Mouse (Mus musculus) testis, adult 2 months (tissue): ENCODE measurements around the gene Pcbp4.

Experiments
- CTCF ChIP-seq: fragments of 200-500 bp; IDR thresholded peaks from 2 replicates; pipeline ENCODE4 v1.5.1; 2012; ENCODE audit warnings: low read depth, mild to moderate bottlenecking, inconsistent platforms, low read length, moderate library complexity; ENCODE audit not compliant: control insufficient read depth, insufficient read depth, insufficient replicate concordance
- POLR2A ChIP-seq: fragments of 200-500 bp; IDR thresholded peaks from 2 replicates; pipeline ENCODE4 v1.6.1; 2012; ENCODE audit warnings: low read depth, mild to moderate bottlenecking, inconsistent platforms, low read length, moderate library complexity; ENCODE audit not compliant: control insufficient read depth

DNA sequence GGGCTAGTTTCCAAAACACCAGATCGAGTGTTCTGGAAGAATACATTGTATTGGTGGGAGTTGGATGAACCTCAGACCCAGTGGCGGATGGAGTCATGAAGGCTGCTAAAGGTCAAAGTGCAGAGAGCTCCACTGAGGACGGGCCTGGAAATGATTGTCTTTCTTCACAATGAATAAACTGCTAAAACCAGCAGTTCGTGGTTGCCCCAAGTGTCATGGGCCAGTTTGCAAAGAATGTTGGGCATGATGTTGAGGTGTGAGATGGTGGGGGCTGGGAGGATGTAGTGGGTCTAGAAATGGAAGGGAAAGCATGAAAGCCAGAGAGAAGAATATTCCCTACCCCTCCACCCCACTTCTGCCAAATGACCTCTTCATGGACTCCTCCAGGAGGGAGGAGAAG is 8.3 kb upstream of the Pcbp4 start:
- TF ChIP-seq CTCF (no peak), POLR2A (no peak)
